Mouse (Mus musculus) erythroblast, embryonic 14.5 days (primary cell): ENCODE measurements around the gene Psmg3.

ENCODE experiments used
- GATA1 ChIP-seq: IDR thresholded peaks from 2 replicates; pipeline ENCODE4 v1.6.1; 2012; ENCODE audit warnings: low read length, inconsistent platforms, mixed read lengths
- TAL1 ChIP-seq: IDR thresholded peaks from 3 replicates; pipeline ENCODE4 v1.6.1; 2012; ENCODE audit warnings: low read length, inconsistent platforms, mixed read lengths

DNA sequence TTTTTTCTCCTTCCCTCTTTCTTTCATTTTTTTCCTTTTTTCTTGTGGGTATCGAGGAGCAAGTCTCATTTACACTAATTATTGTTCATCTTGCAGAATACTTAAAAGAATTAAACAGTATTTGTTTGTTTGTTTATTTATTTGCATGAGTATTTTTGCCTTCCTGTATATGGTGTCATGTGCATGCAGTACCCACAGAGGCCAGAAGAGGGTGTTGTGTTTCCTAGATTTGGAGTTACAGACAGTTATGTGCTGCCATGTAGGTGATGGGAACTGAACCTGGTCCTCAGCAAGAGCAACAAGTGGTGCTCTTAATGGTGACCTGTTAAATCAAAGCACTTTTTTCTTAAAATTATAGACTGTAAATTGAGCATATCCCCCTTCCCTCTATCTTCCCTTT is 908 bp upstream of the Psmg3 start:
- no peak for TF ChIP-seq GATA1
- no peak for TF ChIP-seq TAL1
